Mouse (Mus musculus): Measurements from ENCODE around the gene Treml1.

GRCm38 (mm10) chr17:48402751-48403150 is 43.0 kb downstream of the Treml1 start:
- TF ChIP-seq EP300 (optimal IDR thresholded peaks at IDR 0.05) (no peak), CTCF (IDR thresholded peaks at IDR 0.05; ENCODE audit: low read depth) (no peak)

Data from stomach, postnatal 0 days (tissue).